Mouse (Mus musculus): ENCODE data around the gene Icos.

DNA sequence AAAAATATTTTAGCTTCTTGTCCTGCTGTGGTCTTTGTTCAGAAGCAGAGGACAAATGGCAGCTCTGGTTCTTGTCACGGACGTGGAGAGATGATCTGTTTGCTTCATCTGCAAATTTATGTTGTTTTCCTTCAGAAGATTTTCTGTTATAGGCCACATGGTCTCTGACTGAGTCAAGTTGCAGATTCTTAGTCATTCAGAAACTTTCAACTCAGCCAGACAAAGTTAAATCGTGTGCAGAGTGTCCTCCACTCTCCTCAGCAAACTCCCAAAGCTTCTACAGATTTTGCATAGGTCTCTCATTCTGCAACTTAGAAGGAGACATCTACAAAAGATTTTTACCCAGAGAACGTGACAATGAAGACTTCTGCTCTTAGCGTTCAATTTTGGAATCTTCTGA, 49.0 kb downstream of the Icos start:
- TF ChIP-seq CTCF (IDR thresholded peaks at IDR 0.05; ENCODE audit: control insufficient read depth, insufficient read depth, insufficient read length) (no peak), FOSL1 (IDR thresholded peaks at IDR 0.05; ENCODE audit: insufficient read depth, low read length, poor library complexity, severe bottlenecking) (no peak), MAX (IDR thresholded peaks at IDR 0.05) (no peak), MYOD1 (IDR thresholded peaks at IDR 0.05; ENCODE audit: control insufficient read depth, insufficient read length, low read depth) (no peak), MYOG (IDR thresholded peaks at IDR 0.05; ENCODE audit: control insufficient read depth, extremely low read depth, insufficient read length) (no peak)

Measured in C2C12 (cell line).